Mouse (Mus musculus): ENCODE measurements around the gene Rsph14.

The Rsph14 gene

DNA sequence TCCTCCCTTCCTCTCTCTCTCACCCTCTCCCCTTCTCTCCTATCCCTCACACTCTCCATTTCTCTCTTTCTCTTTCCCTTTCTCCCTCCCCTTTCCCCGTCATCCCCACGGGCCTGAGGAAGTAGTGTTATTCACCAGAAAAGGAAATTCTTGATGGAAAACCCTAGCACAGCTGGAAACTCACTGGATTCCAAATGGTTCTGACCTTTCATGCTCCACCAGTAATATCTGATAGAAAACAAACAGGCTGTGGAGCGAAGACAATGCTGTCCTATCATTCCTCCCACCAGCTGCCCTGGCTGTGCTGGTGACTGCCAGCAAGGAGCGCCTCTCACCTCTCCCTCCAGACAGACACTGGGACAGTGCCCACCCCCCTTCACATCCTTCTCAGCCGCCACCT lies 37.5 kb downstream of the Rsph14 start:
- no peak for DNase-seq (ENCODE audit: low spot score in 2 of 2)

DNA sequence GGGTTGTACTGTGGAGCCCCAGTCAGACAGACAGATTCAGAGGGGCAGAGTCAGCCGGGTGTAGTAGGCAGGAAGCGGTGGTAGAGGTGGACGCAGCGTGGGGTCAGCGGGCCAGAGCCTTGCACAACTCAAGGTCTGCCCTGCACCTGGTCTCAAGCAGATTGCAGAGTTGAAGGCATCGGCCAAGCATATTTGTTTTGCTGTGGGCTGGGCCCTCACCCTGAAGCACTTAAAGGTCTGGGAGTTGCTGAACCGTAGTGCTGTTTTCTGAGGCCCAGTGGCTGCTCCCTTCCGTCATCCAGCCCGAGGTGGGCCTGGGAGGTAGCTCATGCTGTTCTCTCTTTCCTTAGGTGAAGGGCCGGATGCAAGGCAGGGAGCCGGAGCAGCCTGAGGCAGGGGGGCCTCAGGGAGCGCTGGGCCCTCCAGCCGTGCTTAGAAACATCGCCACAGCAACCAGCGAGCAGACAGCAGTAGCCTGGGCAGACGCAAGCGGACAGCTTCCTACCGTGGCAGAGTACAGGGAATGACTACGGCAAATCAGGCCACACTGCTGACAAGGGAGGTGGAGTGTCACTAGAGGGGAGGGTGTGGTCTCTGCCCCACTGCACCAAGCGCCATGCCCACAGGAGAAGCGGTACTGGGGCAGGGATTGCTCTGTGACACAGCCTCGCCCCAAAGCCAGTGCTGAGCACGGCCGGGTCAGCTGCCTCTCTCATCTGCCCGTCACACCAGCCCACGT lies 41.6 kb downstream of the Rsph14 start:
- DNase-seq (ENCODE audit: low spot score in 2 of 2), result no peak

DNA sequence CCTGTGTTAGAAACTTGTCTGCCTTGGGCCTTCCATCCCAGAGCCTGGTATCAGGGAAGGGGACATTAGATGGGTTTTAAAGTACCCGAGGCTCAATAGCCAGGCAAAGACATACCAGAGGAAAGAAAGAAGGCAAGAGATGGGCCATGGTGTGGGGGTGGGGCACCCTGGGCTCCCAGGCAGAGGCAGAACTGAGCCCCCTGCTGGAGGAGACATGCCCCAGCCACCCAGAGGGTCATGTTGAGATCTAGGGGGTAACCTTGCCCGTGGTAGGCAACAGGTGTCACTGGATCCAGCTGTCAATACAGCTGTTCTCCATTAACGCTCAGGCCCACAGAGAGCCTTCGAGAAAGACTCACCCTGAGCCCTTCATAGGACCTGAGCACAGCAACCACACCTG lies 42.6 kb downstream of the Rsph14 start:
- no peak for DNase-seq (ENCODE audit: low spot score in 2 of 2)

DNA sequence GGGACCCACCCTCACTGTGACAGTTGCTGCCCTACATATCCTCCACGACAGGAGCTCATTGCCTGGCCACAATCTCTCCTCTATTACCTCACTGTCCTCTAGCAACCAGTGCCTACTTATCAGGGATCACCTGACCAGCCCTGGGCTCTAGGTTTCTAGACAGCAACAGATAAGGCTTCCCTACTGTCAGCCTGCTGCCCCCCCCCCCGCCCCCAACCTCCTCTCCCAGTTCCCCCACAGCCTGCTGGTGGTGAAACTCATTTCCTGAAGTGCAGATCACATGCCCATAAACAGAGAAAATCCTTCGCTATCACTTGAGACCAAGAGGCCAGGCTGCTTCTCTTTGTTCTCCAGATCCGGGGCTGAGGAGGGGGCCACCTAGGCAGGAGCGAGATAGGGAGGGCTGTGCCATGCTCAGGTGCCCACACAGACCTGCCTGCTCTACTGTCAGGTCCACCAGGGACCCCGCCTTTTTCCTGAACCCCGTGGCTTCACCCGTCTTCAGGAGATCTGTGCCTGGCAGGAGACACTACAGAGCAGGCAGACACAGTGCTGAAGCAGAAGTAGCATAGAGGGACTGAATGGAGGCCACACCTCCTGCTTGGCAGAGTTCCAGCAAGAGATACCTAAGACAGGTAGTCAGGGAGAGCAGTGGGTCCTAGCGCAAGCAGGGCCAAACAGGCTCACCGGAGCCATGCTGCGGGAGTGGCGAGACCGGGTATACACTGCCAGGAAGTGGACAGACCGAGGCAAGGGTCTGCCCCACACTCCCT lies 44.5 kb downstream of the Rsph14 start:
- DNase-seq (ENCODE audit: low spot score in 2 of 2), result no peak

DNA sequence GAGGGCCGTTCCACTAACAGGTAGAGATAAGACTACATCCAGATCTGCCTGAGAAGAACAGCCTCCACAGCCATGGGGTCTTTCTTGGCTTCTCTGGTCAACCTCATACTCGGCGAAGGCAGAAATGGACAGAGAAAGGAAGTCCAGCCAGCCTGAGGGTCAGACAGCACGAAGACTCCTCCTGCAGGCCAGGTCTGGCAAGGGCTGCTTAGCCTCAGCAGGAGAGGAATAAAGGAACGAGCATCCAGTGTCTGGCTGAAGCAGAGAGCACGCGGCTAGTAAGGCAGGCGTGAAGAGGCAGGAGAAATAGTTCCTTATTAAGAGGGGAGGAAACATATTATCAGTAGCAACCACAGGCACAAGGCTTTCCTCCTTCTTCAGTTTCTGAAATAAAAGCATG lies 49.2 kb downstream of the Rsph14 start:
- DNase-seq (ENCODE audit: low spot score in 2 of 2), result no peak

DNA sequence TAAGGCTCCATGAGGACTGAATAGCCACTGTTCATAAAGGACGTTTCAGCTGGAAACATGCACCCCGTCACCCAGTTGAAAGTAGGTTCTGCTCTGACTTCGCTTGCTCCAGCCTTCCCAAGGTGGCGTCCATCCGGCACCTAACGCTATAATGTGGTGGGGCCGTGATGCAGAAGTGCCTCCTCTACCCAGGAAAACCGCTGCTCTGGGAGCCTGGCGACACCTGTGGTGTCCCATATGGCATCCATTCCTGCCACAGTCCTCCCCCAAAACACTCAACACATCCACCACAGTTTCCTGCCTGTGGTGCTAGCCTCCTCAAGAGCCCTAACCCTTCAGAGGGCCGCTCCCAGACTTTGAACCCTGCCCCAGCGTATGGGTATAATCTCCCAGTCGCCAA lies 51.2 kb downstream of the Rsph14 start:
- no peak for DNase-seq (ENCODE audit: low spot score in 2 of 2)

DNA sequence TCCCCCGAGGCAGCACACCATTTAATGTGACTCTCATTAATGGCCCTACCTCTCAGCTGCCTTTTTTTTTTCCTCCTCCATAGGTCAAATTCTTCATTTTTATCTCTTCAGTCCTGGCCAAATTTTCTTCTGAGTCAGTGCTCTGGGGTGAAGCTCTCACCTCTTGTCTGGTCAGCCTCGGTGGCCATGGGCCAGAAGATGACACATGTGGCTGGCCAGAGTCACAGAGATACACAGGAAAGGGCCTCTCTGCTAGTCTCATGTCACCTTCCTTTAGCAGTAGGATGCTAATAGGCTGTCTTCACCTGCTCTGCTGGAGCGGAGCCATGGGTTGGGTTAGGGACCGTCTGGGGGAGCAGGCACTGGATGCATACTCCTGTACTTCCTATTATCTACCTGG lies 54.3 kb downstream of the Rsph14 start:
- DNase-seq (ENCODE audit: low spot score in 2 of 2), result no peak

DNA sequence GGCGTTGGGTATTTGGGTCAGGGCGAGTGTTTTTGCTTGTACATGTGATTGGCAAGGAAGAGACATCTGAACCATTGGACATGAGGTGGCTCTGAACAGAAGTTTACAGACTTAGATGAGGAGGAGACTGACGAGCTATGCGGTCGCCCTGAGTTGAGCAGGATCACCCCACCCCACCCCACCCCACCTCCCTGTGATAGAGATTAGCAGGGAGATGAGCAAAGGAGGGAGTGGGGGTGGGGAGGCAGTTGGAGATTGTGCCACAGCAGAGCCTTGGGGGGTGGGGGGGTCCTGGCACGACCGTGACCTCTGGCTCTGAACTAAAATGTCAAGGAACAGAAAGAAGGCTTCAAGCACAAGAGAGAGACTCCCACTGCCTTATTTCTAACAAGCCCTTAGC lies 56.0 kb downstream of the Rsph14 start:
- DNase-seq (ENCODE audit: low spot score in 2 of 2), result no peak

DNA sequence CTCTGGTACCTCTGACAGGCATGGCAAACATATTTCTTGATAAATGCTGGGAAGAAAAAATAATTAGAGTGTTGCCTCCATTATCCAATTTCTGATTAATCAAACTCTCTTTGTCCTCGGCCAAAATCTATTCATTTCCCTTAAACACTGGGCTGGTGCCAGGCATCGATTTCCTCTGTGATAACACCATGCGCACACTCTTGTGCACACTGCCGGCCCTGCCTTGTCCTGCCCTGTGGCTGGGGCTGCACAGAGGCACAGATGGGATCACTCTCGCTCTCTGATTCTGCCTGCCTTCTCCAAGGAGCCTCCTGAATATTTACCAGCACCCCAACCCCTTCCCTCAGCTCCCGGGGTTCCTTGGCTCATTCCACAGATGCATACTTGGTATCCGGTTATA lies 56.8 kb downstream of the Rsph14 start:
- no peak for DNase-seq (ENCODE audit: low spot score in 2 of 2)

DNA sequence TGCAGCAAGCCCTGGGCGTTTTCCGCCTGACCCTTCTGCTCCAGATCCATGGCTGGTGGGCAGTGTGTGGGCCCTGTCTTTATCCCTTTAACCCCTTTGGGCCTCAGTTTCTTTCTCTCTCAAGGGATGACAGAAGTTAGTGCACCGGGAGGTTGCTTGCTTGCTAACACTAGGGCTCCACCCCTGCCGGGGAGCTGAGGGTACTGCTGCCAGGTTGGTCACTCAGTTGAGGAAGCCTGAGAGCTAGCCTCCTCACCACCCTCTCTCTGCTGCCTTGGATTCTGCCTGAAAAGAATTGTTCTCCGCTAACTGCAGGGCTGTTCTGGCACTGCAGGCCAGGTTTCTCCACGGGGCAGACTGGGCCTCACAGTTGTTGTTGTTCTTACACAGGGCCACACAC lies 59.4 kb downstream of the Rsph14 start:
- DNase-seq (ENCODE audit: low spot score in 2 of 2), result no peak

DNA sequence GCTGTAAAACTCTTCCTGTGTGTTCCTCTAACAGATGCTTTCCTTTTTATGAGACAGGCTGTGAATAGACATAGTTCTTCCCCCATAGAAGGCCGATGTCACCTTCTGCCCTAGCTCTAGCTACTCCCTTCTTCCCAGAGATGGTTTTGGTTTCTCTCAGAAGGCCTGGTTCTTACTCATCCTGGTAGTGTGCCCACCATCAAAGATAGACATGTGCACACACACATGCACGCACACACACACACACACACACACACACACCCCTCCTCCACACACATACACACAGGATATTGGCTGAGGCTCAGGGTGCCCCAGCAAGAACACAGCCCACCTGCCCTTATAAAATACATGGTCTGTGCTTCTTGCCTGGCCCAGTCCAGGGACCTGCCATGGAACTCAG lies 63.1 kb downstream of the Rsph14 start:
- DNase-seq (ENCODE audit: low spot score in 2 of 2), result no peak

DNA sequence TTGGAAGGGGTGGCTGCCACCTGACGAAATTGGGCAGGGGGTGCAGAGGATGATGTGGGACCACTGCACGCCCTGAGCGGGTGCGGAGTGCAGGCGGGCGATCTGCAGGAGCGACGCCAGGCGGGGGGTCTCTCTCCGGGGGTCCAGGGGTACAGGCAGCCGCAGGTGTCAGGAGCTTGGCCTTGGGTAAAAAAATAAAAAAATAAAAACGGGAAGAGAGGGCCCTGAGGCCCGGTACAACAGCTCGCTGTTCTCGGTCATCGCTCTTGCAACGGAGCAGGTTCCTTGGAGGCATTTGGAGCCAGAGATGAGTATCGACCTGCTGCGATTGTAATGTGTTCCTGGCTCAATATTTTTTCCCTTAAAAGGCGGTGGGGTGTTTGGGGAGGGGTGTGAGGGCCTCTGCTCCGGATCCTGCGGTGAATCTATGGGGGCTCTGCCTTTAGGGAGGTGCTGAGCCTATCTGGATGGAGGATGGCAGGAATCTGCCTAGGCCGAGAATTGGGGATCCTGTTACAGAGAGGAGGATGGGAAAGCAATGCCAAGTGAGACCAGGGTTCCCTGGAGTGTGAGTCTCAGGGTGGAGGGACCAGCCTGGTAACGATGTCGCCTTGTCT lies 64.6 kb downstream of the Rsph14 start:
- DNase-seq (ENCODE audit: low spot score in 2 of 2), result peak in 1 of 2 experiments; percentile 50

DNA sequence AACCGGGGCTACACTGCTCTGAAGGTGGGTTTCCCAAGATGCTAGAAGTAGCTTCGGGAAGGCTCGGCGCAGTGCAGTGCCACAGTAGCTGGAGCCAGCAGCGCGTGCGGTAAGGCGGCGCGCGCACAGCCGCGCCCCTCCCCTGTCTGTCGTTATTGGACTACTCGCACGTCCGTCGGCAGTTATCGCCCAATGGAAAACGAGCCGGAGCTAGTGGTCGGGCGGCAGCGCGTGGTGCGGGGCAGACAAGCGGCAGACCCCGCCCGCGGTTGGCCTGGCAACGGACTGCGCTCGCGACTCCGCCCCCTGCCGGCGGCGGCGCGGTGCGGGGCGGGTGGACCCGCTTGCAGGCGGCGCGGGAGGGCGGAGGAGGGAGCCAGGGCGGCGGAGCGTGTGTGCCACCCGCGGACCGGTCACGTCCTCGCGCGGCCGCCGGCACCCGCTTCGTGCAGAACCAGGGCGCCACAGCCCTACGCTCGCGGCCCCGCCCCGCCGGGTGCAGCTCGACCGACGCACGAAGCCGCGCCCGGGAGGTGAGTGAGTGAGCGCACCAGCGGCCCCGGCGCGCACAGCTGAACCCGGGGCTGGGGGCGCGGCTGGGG lies 65.4 kb downstream of the Rsph14 start, which contains the start of gene Gnaz:
Gnaz (plus strand) TSS at position 328 of the 602 bp plus-strand sequence.
- DNase-seq (ENCODE audit: low spot score in 2 of 2), result peak; percentile 98 to 99

DNA sequence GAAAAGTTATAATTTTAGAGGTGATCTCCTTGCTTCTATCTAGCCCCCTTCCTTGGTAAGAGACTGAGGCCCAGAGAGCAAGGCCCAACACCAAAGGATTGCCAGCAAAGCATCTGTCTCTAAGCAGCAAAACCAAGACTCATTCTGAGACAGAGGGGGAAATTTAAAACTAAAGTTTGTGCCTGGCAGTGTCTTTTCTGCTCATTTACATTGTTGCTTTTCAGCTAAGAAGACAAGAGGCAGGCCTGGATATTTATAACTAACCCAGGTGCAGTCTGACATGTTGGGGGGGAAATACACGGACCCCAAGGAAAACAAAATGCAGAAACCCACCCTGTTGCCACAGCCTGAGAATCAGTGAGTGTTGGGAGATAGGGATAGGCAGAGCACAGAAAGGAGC lies 68.0 kb downstream of the Rsph14 start:
- DNase-seq (ENCODE audit: low spot score in 2 of 2), result no peak

DNA sequence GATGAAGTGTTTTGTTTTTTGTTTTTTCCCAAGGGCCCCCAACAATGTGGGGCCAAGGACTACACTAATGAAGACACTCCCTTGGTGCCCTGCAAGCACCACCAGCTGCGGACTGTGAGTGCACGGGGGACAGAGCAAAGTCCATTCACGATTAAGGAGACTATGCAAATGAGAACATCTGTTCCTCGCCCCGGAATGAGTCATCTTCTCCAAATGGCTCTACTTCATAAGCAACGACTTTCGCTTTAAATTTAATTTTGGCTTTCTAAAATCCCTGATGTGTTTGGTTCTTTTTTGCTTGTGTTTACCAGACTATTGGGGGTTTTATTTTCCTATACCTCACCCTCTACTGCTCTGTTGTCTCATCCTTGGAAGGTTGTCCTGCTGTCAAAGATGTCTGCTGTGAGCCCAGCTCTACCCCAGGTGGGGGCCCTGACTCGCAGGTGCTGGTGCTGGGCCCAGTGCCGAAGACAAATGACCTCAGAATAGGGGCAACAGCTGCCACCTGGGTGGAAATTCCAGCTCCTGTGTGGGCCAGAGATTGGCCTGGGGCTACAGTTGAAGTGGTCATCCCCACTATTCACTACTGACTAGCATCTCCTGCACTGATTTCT lies 79.4 kb downstream of the Rsph14 start:
- DNase-seq (ENCODE audit: low spot score in 2 of 2), result no peak

DNA sequence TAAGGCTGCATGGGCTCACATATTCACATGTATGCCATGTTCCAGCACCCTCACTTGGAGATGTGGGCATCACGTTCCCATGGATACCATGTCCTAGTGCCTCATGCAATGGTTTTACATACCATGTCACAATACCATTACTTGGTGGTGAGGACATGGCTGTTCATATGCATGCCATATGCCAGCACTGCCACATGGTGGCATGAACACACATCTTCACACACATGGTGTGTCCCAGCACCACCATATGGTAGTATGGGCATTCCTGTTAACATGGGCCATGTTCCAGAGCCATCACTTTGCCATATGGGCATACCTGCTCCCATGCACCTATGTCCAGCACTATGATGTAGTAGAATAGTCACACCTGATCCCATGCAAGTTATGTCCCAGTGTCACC lies 91.6 kb downstream of the Rsph14 start:
- DNase-seq (ENCODE audit: low spot score in 2 of 2), result no peak

DNA sequence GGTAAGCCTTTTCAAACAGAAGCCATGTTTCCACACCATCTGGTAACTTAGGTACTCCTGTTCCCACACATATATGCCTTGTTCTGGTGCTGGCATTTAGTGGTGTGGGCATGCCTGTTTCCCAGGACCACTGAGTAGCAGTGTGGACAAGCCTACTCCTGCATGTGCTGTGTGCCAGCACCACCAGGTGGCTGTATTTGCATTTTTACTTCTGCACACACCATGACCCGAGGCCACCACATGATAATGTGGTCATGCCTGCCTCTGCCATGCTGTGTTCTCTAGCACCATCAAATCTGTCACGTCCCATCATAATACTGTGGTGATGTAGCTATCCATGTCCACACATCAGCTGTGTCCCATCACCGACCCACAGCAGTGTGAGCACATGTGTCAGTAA lies 93.1 kb downstream of the Rsph14 start:
- DNase-seq (ENCODE audit: low spot score in 2 of 2), result no peak

DNA sequence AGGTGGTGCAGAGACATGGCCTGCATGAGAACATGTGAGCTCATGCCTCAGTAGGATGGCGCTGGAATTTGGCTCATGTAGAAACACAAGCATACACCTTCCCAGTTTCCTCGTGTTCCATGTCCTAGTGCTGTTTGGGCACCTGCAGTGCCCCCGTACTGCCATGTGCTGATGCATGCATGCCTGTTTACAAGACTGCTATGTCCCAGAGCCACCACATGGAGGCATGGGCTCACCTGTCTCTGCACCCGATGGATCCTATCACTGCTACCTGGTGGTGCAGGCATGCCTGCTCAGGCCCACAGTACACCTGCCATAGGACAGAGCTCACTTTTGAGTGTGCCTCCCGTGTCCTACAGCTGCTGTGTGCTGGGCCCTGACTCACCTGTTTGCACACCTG lies 94.0 kb downstream of the Rsph14 start:
- no peak for DNase-seq (ENCODE audit: low spot score in 2 of 2)

DNA sequence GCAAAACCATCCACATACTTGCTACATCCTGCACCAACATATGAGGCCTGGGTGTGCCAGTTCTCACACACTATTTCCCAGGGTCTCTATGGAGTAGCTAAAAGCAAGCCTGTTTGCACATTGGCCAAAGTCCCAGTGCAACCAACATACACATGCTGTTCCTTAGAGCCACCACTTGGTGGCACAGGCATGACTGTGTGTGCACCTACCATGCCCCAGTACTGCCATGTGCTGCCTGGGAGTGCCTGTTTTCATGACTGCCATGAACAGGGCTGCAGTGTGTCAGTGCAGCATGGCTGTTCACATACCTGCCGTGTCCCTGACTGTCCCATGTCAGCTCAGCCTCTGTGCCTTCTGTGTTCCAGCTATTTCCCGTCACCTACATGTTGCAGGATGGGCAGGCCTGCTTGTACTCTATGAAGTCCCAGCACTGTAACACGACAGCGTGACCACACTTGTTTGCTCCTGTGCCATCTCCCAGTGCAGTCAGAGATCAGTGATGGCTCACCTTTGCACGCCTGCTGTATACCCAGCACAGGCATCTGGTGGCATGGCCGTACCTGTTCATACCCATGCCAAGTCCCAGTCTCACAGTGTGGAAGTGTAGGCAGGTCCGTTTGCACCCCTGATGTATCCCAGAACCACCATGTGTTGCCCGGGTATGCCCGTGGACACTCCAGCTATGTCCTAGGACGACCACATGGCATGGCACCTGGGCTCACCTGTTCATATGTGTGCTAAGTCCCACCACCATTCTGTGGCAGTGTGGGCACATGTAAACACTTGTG lies 95.2 kb downstream of the Rsph14 start:
- peak in 1 of 2 experiments; percentile 33 for DNase-seq (ENCODE audit: low spot score in 2 of 2)

DNA sequence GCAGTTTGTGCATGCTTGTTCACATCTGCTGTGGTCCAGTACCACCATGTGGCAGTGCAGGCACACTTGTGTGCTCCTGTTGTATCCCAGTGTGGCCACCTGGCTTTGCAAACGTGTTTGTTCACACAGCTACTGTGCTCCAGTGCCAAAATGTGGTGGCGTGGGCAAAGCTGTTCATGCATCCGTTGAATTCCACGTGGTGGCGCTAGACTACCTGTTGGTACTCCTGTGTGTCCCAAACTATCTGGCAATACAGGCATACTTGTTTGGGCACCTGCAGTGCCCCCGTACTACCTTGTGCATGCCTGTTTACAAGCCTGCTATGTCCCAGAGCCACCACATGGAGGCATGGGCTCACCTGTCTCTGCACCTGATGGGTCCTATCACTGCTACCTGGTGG lies 97.4 kb downstream of the Rsph14 start:
- DNase-seq (ENCODE audit: low spot score in 2 of 2), result peak in 1 of 2 experiments; percentile 39

DNA sequence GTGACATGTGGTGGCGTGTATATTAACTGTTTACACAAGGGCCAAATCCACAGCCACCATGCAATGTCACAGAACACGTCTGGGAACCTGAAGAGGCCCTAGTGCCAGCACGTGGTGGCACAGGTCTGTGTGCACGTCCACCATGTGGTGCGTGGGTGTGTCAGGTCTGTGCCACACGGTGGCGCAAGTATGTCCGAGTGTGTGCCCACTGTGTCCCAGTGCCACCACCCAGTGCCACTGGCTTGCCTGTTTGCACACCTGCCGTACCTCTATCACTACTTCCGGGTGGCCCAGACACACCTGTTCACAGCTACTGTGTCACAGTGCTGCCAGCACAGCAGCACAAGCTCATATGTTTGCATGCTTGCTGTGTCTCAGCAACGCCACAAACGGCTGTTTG lies 97.9 kb downstream of the Rsph14 start:
- DNase-seq (ENCODE audit: low spot score in 2 of 2), result no peak

Measured in cerebellum, postnatal 4 days (tissue).